Mouse (Mus musculus) retina, embryonic 14.5 days (tissue): ENCODE data around the gene Eepd1.

ENCODE experiments used
- DNase-seq: peaks from one replicate; pipeline ENCODE4 v3.0.0-alpha.2; 2015; ENCODE audit warnings: low spot score

Gene Eepd1

GRCm38 (mm10) chr9:25489221-25489960 lies 8.0 kb downstream of the Eepd1 start:
- DNase-seq: no peak

- peak; percentile 14 for DNase-seq
Observed at GRCm38 (mm10) chr9:25490278-25491145, 9.2 kb downstream of the Eepd1 start.

GRCm38 (mm10) chr9:25493918-25494317 lies 12.6 kb downstream of the Eepd1 start:
- DNase-seq: no peak

- DNase-seq: no peak
Observed at GRCm38 (mm10) chr9:25495601-25496000, 14.3 kb downstream of the Eepd1 start.

GRCm38 (mm10) chr9:25496196-25496595 lies 14.8 kb downstream of the Eepd1 start:
- DNase-seq: no peak

GRCm38 (mm10) chr9:25496703-25497102 lies 15.4 kb downstream of the Eepd1 start:
- no peak for DNase-seq

- DNase-seq: no peak
Observed at GRCm38 (mm10) chr9:25498770-25499169, 17.4 kb downstream of the Eepd1 start.

- no peak for DNase-seq
Observed at GRCm38 (mm10) chr9:25499306-25499705, 18.0 kb downstream of the Eepd1 start.

- DNase-seq: no peak
Observed at GRCm38 (mm10) chr9:25500031-25500430, 18.7 kb downstream of the Eepd1 start.

- no peak for DNase-seq
Observed at GRCm38 (mm10) chr9:25508825-25509224, 27.5 kb downstream of the Eepd1 start.

- DNase-seq: no peak
Observed at GRCm38 (mm10) chr9:25510572-25510971, 29.2 kb downstream of the Eepd1 start.

GRCm38 (mm10) chr9:25513050-25513449 lies 31.7 kb downstream of the Eepd1 start:
- no peak for DNase-seq

GRCm38 (mm10) chr9:25513556-25513955 lies 32.2 kb downstream of the Eepd1 start:
- DNase-seq: no peak

GRCm38 (mm10) chr9:25516640-25517039 lies 35.3 kb downstream of the Eepd1 start:
- no peak for DNase-seq

GRCm38 (mm10) chr9:25517982-25518381 lies 36.6 kb downstream of the Eepd1 start:
- no peak for DNase-seq

GRCm38 (mm10) chr9:25519193-25519592 lies 37.8 kb downstream of the Eepd1 start:
- DNase-seq: no peak

- no peak for DNase-seq
Observed at GRCm38 (mm10) chr9:25520826-25521225, 39.5 kb downstream of the Eepd1 start.

- no peak for DNase-seq
Observed at GRCm38 (mm10) chr9:25521825-25522224, 40.5 kb downstream of the Eepd1 start.

GRCm38 (mm10) chr9:25526516-25526915 lies 45.2 kb downstream of the Eepd1 start:
- DNase-seq: no peak

- no peak for DNase-seq
Observed at GRCm38 (mm10) chr9:25526927-25527337, 45.6 kb downstream of the Eepd1 start.

GRCm38 (mm10) chr9:25527359-25528038 lies 46.2 kb downstream of the Eepd1 start:
- DNase-seq: no peak

GRCm38 (mm10) chr9:25531627-25532026 lies 50.3 kb downstream of the Eepd1 start:
- DNase-seq: no peak

- no peak for DNase-seq
Observed at GRCm38 (mm10) chr9:25532105-25532504, 50.8 kb downstream of the Eepd1 start.
